Mouse (Mus musculus): ENCODE results near the gene Gmcl1.
A peak's percentile ranks its signal among the peaks of the same experiment; 100 is the strongest.

DNA sequence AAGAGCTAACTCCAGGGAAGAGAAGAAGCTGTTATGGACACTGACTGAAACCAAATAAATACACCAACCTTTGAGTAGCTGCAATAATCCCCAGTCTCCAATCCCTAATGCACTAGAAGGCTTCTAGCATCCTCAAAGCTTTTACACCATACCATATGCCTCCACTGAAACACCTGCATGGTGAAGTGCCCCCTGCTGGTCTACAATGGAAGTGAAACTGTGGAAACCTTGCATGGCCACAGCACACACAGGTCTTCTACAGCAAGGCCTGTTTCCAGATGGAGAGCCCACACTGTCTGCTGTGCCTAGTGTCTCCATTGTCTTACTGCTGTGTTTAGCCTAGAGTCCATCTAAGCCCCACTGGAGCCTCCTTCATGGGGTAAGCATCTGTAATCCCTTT lies 38.7 kb downstream of the Gmcl1 start:
- no peak for TF ChIP-seq POLR2A (IDR thresholded peaks at IDR 0.05; ENCODE audit: low read depth, low read length)
- TF ChIP-seq CTCF (IDR thresholded peaks at IDR 0.05; ENCODE audit: extremely low read depth, insufficient read length, insufficient replicate concordance, low read depth, low read length) = peak; percentile 63; the same call in 1 of the 2 replicates

All from small intestine, adult 2 months (tissue).